Mouse (Mus musculus) lung, adult 2 months (tissue): ENCODE data around the gene Pcna. TPM values are rescaled to one million over a fixed set of nuclear protein-coding genes. Genes with fewer than 3 reads are reported as not detected.
A peak's percentile ranks its signal among the peaks of the same experiment; 100 is the strongest.

ENCODE experiments used
- DNase-seq: peaks from one replicate; pipeline ENCODE4 v3.0.0; 2022
- H3K4me1 ChIP-seq: fragments of 200-500 bp; 2 replicates; pipeline ENCODE4 v1.6.1; 2011; ENCODE audit warnings: low read length; ENCODE audit not compliant: control insufficient read depth, insufficient read depth
- H3K4me3 ChIP-seq: fragments of 200-500 bp; replicated peaks from 2 replicates; pipeline ENCODE3; 2011; ENCODE audit warnings: low read depth, mild to moderate bottlenecking, control low read depth, low read length; ENCODE audit errors: extremely low read depth
- CTCF ChIP-seq: fragments of 200-500 bp; IDR thresholded peaks from 2 replicates; pipeline ENCODE4 v1.5.1; 2011; ENCODE audit warnings: mild to moderate bottlenecking, low read length, control low read depth; ENCODE audit not compliant: insufficient read depth
- POLR2A ChIP-seq: fragments of 200-500 bp; IDR thresholded peaks from 2 replicates; pipeline ENCODE4 v1.6.1; 2011; ENCODE audit warnings: low read depth, mild to moderate bottlenecking, control low read depth, low read length, borderline replicate concordance; ENCODE audit errors: extremely low read depth
- WGBS: fragments of 180-500 bp; shearing (Covaris S2); methylation state at CpG from one replicate; pipeline ENCODE4 v1.1.7; 2018; 5-methylcytosine and 5-hydroxymethylcytosine counted together
- polyA plus RNA-seq: library from polyadenylated mRNA; depleted of rRNA; stranded (reverse); fragments of >200 nt; gene quantifications from 2 replicates; pipeline ENCODE4 v1.2.3, GENCODE M21; 2012

The Pcna gene
- polyA plus RNA-seq, 1 experiment = 59.2 TPM

GRCm38 (mm10) chr2:132235975-132236374 is 17.1 kb downstream of the Pcna start:
- TF ChIP-seq POLR2A (no peak), CTCF (no peak)
- WGBS = 72% methylated on average over 7 of the region's 7 CpGs
- Histone ChIP-seq H3K4me1 (no peaks in the 10 kb centered on the region; the same call in 1 of the 2 replicates), H3K4me3 (no peak overlapping the region)
- no peak for DNase-seq

- H3K4me1 ChIP-seq = no peaks in the 10 kb centered on the region; the same call in 1 of the 2 replicates
- TF ChIP-seq CTCF (no peak), POLR2A (no peak)
- H3K4me3 ChIP-seq = no peak overlapping the region
- DNase-seq = no peak
- 55% methylated on average over 2 of the region's 2 CpGs for WGBS
These were observed 17.8 kb downstream of the Pcna start for GRCm38 (mm10) chr2:132235291-132235690.

- Histone ChIP-seq H3K4me1 (no peaks in the 10 kb centered on the region; the same call in 1 of the 2 replicates), H3K4me3 (no peak overlapping the region)
- DNase-seq = no peak
- WGBS = 43% methylated on average over 16 of the region's 16 CpGs
- TF ChIP-seq CTCF (no peak), POLR2A (no peak)
These were observed 18.9 kb downstream of the Pcna start for GRCm38 (mm10) chr2:132233985-132234765.

GRCm38 (mm10) chr2:132232413-132232945 is 20.6 kb downstream of the Pcna start:
- H3K4me1 ChIP-seq = no peaks in the 10 kb centered on the region; the same call in 1 of the 2 replicates
- WGBS = 85% methylated on average over 3 of the region's 3 CpGs
- no peak overlapping the region for H3K4me3 ChIP-seq
- TF ChIP-seq CTCF (no peak), POLR2A (no peak)
- no peak for DNase-seq

GRCm38 (mm10) chr2:132224359-132224758 is 28.8 kb downstream of the Pcna start:
- 74% methylated on average over 4 of the region's 4 CpGs for WGBS
- TF ChIP-seq POLR2A = no peak
- TF ChIP-seq CTCF = no peak
- DNase-seq = no peak
- H3K4me3 ChIP-seq = no peak overlapping the region
- H3K4me1 ChIP-seq = peaks cover 2% of the 10 kb centered on the region; the same call in 1 of the 2 replicates

GRCm38 (mm10) chr2:132221611-132222073 is 31.5 kb downstream of the Pcna start:
- TF ChIP-seq POLR2A (no peak), CTCF (no peak)
- no peak overlapping the region for H3K4me3 ChIP-seq
- no peak for DNase-seq
- H3K4me1 ChIP-seq = peaks cover 2% of the 10 kb centered on the region; the same call in 1 of the 2 replicates
- WGBS = 44% methylated on average over 11 of the region's 11 CpGs

GRCm38 (mm10) chr2:132211995-132212656 is 41.0 kb downstream of the Pcna start:
- peak; percentile 17 for DNase-seq
- Histone ChIP-seq H3K4me3 (no peak overlapping the region), H3K4me1 (no peaks in the 10 kb centered on the region)
- WGBS = 49% methylated on average over 5 of the region's 5 CpGs
- TF ChIP-seq CTCF (no peak), POLR2A (no peak)

- 83% methylated on average over 9 of the region's 9 CpGs for WGBS
- TF ChIP-seq CTCF (no peak), POLR2A (no peak)
- DNase-seq = no peak
These were observed 42.3 kb downstream of the Pcna start for GRCm38 (mm10) chr2:132210806-132211312.

GRCm38 (mm10) chr2:132208246-132208881 is 44.8 kb downstream of the Pcna start:
- 81% methylated on average over 8 of the region's 8 CpGs for WGBS
- Histone ChIP-seq H3K4me3 (no peak overlapping the region), H3K4me1 (0 out of 2 replicates have a peak, but pooled peaks cover 3% of the 10 kb centered on the region)
- no peak for DNase-seq
- no peak for TF ChIP-seq CTCF
- no peak for TF ChIP-seq POLR2A

More at GRCm38 (mm10) chr2:132210806-132211312, 42.3 kb downstream of the Pcna start:
- no peaks in the 10 kb centered on the region for H3K4me1 ChIP-seq
- H3K4me3 ChIP-seq = no peak overlapping the region
